Mouse (Mus musculus) CD4-positive, CD25-positive, alpha-beta regulatory T cell, adult 2 months (primary cell): ENCODE data around the gene Scrt2.
A peak's percentile ranks its signal among the peaks of the same experiment; 100 is the strongest.

Experiments used
- DNase-seq: peaks from one replicate; pipeline ENCODE4 v3.0.0-alpha.2; 2012; ENCODE audit warnings: low read depth, low spot score

Scrt2 gene

GRCm38 (mm10) chr2:152105318-152106224 is 24.2 kb downstream of the Scrt2 start, which contains the start of gene Srxn1:
Gene Srxn1, plus strand, starts transcription at chr2:152105516.
- peak; percentile 69 for DNase-seq

- no peak for DNase-seq
Measured at GRCm38 (mm10) chr2:152106225-152106595, 24.9 kb downstream of the Scrt2 start.

- DNase-seq: no peak
Measured at GRCm38 (mm10) chr2:152106597-152106996, 25.3 kb downstream of the Scrt2 start.

- DNase-seq: no peak
Measured at GRCm38 (mm10) chr2:152108702-152109101, 27.4 kb downstream of the Scrt2 start.

GRCm38 (mm10) chr2:152109386-152109785 is 28.1 kb downstream of the Scrt2 start:
- DNase-seq: no peak

GRCm38 (mm10) chr2:152111311-152111710 is 30.0 kb downstream of the Scrt2 start:
- no peak for DNase-seq

- DNase-seq: peak; percentile 87
Measured at GRCm38 (mm10) chr2:152111920-152112319, 30.6 kb downstream of the Scrt2 start.

GRCm38 (mm10) chr2:152112490-152112889 is 31.2 kb downstream of the Scrt2 start:
- no peak for DNase-seq

GRCm38 (mm10) chr2:152112970-152113369 is 31.6 kb downstream of the Scrt2 start:
- DNase-seq: no peak

- DNase-seq: no peak
Measured at GRCm38 (mm10) chr2:152114057-152114975, 33.0 kb downstream of the Scrt2 start.

GRCm38 (mm10) chr2:152117694-152118093 is 36.4 kb downstream of the Scrt2 start:
- DNase-seq: no peak

GRCm38 (mm10) chr2:152119228-152119865 is 38.0 kb downstream of the Scrt2 start:
- DNase-seq: no peak

GRCm38 (mm10) chr2:152122896-152123295 is 41.6 kb downstream of the Scrt2 start:
- DNase-seq: no peak

GRCm38 (mm10) chr2:152128597-152128996 is 47.3 kb downstream of the Scrt2 start:
- DNase-seq: no peak

GRCm38 (mm10) chr2:152129778-152130177 is 48.4 kb downstream of the Scrt2 start:
- no peak for DNase-seq

- no peak for DNase-seq
Measured at GRCm38 (mm10) chr2:152132016-152132415, 50.7 kb downstream of the Scrt2 start.

- DNase-seq: no peak
Measured at GRCm38 (mm10) chr2:152132691-152133090, 51.4 kb downstream of the Scrt2 start.

- DNase-seq: no peak
Measured at GRCm38 (mm10) chr2:152139191-152139987, 58.1 kb downstream of the Scrt2 start.

- DNase-seq: no peak
Measured at GRCm38 (mm10) chr2:152140941-152141340, 59.6 kb downstream of the Scrt2 start.

GRCm38 (mm10) chr2:152141491-152141890 is 60.2 kb downstream of the Scrt2 start:
- DNase-seq: no peak

GRCm38 (mm10) chr2:152142046-152142445 is 60.7 kb downstream of the Scrt2 start:
- DNase-seq: no peak
